Mouse (Mus musculus): Measurements from ENCODE around the gene 4930451I11Rik. TPM values are rescaled to one million over a fixed set of nuclear protein-coding genes. Genes with fewer than 3 reads are reported as not detected.

Gene 4930451I11Rik
- polyA plus RNA-seq, 1 experiment from 2014 or later, result not detected

DNA sequence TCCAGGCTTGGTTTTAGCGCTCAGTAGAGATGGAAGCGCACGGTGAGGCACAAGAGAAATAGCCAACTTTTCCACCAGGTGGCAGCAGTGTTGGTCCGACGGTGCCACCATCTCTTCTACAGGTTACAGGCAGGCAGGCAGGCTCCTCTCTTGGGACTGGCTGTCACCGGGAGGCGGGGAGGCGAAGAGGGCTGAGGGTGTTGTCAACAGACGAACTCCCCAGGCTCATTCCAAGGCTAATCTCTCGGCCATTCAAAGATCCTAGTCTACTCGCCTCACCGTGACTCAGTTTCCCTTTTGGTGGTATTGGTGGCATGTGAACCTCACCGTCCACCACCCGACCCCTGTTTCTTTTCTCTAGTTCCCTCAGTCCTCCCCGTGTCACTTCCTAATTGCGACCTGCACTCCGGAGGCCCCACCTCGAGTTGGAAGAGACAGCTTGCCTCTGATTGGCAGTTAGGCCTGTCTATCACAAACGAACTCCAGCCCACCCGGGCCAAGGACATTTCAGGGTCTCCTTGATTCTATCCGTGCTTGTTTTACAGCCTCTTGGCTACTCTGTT lies 678 bp upstream of the 4930451I11Rik start:
- Histone ChIP-seq H3K27me3 (replicated peaks) (peaks cover 43% of the 10 kb centered on the region), H3K9me3 (replicated peaks) (no peaks in the 10 kb centered on the region), H3K4me1 (peaks cover 6% of the 10 kb centered on the region), H3K27ac (no peak overlapping the region), H3K4me3 (peak overlapping the region; percentile 41), H3K36me3 (no peaks in the 10 kb centered on the region), H3K9ac (0 out of 2 replicates have a peak overlapping the region, but pooled peaks have one; percentile 17), H3K4me2 (peak overlapping the region; percentile 65)
- ATAC-seq, result peak; percentile 76
- 1% methylated on average over 21 of the region's 21 CpGs for WGBS (ENCODE audit: insufficient replicate concordance)

DNA sequence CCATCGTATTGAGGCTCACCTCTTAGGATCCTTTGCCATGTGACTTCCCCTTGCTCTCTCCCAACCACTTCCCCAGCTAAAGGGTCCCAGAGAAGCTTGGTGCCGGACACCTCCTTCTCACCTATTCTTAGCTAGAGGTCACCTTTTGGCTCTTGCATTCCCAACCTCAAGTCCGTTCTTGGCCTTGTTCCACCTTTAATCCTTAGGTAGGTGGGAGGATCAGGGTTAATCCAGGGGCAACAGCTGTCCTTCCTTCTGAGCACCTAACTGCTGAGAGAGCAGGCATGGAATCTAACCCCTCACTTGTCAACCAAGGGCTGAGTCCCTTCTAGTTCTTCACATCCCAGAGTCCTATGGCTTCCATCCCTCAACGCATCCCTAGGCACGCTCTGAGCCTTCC lies 5.5 kb downstream of the 4930451I11Rik start:
- Histone ChIP-seq H3K27ac (no peak overlapping the region), H3K4me3 (no peak overlapping the region)
- WGBS (ENCODE audit: insufficient replicate concordance), result 44% methylated on average over 5 of the region's 5 CpGs

DNA sequence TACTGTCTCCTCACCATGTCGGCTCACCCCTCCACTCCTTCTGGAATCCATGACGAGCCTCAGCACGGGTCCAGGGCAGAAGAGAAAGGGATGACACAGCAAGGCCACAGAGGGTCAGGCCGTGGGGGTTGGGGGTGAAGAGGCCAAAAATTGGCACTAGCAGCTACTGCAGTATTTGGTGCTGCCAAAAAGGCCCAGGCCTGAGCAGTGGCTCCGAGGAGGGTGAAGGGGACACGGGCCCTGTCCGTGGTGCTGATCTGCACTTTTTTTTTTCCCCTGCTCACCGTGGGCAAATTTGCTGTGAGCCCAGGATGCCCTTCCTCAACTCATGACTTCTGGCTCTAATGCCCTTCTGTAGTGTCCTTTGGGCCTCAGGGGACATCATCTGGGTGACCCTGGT lies 6.0 kb downstream of the 4930451I11Rik start:
- 20% methylated on average over 8 of the region's 8 CpGs for WGBS (ENCODE audit: insufficient replicate concordance)
- no peak overlapping the region for H3K4me2 ChIP-seq
- H3K27ac ChIP-seq, result no peak overlapping the region
- no peaks in the 10 kb centered on the region for H3K9me3 ChIP-seq (replicated peaks)
- H3K4me1 ChIP-seq, result peaks cover 7% of the 10 kb centered on the region; the same call in 1 of the 2 replicates
- H3K9ac ChIP-seq, result no peak overlapping the region
- H3K4me3 ChIP-seq, result no peak overlapping the region
- no peak for ATAC-seq
- no peaks in the 10 kb centered on the region for H3K36me3 ChIP-seq
- peaks cover 83% of the 10 kb centered on the region for H3K27me3 ChIP-seq (replicated peaks)

More for the DNA sequence above, 5.5 kb downstream of the 4930451I11Rik start:
- no peak overlapping the region for H3K9ac ChIP-seq
- H3K27me3 ChIP-seq (replicated peaks), result peaks cover 85% of the 10 kb centered on the region
- H3K9me3 ChIP-seq (replicated peaks), result no peaks in the 10 kb centered on the region
- no peaks in the 10 kb centered on the region for H3K36me3 ChIP-seq
- no peak for ATAC-seq
- no peak overlapping the region for H3K4me2 ChIP-seq
- peaks cover 7% of the 10 kb centered on the region; the same call in 1 of the 2 replicates for H3K4me1 ChIP-seq

DNA sequence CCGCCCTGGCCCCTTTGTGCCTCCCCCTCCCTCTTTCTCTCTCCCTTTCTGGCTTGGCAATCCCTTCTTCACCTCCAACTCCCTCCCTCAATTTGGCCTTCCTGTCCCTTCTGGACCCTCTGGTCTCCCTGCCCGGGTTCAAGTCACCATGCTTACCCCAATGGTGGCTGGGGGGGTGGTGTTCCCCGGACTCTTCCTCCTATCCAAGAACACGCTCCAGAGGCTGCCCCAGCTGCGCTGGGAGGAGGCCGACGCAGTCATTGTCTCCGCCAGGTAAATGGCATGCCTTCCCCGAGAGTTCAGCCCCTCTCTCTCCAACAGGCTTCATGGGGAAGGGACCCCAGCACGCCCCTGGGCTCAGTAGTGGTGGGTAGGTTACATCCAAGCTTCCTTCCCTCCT lies 7.5 kb downstream of the 4930451I11Rik start:
- H3K9ac ChIP-seq, result no peak overlapping the region
- no peak overlapping the region for H3K27ac ChIP-seq
- no peak overlapping the region for H3K4me2 ChIP-seq
- WGBS (ENCODE audit: insufficient replicate concordance), result 18% methylated on average over 10 of the region's 10 CpGs
- H3K4me1 ChIP-seq, result peaks cover 7% of the 10 kb centered on the region; the same call in 1 of the 2 replicates
- H3K4me3 ChIP-seq, result no peak overlapping the region
- H3K27me3 ChIP-seq (replicated peaks), result peaks cover 68% of the 10 kb centered on the region
- no peaks in the 10 kb centered on the region for H3K9me3 ChIP-seq (replicated peaks)
- ATAC-seq, result no peak
- H3K36me3 ChIP-seq, result no peaks in the 10 kb centered on the region

DNA sequence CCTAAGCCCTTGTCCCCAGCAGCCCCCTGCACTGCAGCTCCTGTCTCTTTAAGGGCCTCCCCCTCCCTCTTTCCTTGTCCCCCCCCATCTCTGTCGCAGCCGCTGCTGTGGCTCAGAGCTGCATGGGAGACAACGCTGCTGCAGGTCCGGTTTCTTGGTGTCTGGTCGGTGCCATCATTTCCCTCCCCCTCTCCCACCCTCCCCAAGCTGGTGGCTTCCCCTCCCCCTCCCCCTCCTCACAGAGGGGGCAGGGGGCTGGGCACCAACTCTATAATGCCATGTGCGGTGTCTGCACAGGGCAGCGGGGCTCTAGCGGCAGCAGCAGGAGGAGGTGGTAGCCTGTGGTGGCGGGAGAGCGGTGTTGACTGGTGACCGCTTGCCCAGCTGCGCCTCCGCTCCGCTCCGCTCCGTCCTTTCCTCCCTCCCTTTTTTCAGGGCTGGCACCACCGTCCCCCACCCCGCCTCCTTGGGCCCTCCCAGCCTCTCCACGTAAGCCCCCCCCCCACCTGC lies 8.2 kb downstream of the 4930451I11Rik start:
- no peaks in the 10 kb centered on the region for H3K36me3 ChIP-seq
- peaks cover 61% of the 10 kb centered on the region for H3K27me3 ChIP-seq (replicated peaks)
- WGBS (ENCODE audit: insufficient replicate concordance), result 2% methylated on average over 18 of the region's 19 CpGs
- no peak overlapping the region for H3K4me3 ChIP-seq
- peaks cover 7% of the 10 kb centered on the region; the same call in 1 of the 2 replicates for H3K4me1 ChIP-seq
- no peak overlapping the region for H3K9ac ChIP-seq
- peak overlapping the region; percentile 43 for H3K4me2 ChIP-seq
- no peaks in the 10 kb centered on the region for H3K9me3 ChIP-seq (replicated peaks)
- 0 out of 2 replicates have a peak, but pooled peaks have one; percentile 14 for ATAC-seq
- no peak overlapping the region for H3K27ac ChIP-seq

DNA sequence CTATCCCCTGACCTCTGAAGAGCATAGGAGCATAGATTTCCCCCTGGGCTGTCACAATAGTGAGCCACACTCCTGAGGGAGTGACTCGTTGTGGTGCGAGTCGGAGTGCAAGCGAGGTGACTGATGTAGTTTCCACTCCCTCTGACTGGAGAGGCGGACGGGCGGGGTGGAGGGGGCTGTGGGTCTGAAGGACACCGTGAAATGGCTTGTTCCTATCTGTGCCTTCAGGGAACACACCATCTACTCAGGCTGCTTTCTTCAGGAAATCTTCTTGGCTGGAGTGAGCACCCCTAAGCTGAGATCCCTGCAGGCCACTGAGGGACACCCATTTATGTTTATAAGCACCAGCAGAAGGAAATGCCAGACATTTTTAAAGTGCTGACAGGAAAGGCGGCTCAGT lies 8.7 kb downstream of the 4930451I11Rik start:
- Histone ChIP-seq H3K36me3 (no peaks in the 10 kb centered on the region), H3K27ac (no peak overlapping the region), H3K4me3 (no peak overlapping the region), H3K27me3 (replicated peaks) (peaks cover 61% of the 10 kb centered on the region), H3K4me1 (peaks cover 7% of the 10 kb centered on the region; the same call in 1 of the 2 replicates), H3K9me3 (replicated peaks) (no peaks in the 10 kb centered on the region), H3K9ac (no peak overlapping the region), H3K4me2 (no peak overlapping the region)
- no peak for ATAC-seq
- WGBS (ENCODE audit: insufficient replicate concordance), result 23% methylated on average over 9 of the region's 9 CpGs

DNA sequence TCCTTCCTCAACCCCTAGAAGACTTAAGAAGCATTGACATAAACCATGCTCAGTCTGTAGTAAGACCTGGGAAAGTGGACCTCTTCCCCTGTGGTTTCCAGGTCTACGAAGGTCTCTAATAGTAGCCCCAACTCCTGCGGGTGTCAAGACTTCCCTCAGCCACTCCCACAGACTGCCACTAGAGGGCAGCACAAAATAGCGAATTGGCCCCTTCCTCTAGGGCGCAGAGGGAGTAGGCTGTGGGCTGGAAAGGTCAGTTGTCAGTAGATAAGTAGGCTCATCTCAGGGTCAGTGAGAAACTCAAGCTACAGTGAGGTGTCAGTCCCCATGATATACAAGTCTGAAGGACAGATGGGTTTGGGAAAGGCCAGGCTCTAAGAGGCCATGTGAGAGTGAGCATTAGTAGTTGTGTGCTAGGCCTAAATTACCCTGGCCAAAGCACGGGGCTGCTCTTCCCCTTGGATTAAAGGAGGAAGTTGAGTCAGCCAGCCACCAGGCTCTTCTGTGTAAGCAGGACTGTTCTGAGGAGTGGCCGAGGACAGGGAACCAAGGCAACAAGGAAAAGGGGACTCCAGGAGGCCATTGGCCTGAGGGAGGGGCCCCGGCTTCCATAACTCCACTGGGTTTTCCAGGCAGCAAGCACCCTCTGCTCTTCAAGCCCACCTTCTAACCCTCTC lies 9.5 kb downstream of the 4930451I11Rik start:
- Histone ChIP-seq H3K4me2 (no peak overlapping the region), H3K27ac (no peak overlapping the region), H3K36me3 (no peaks in the 10 kb centered on the region), H3K9ac (no peak overlapping the region), H3K4me1 (peaks cover 7% of the 10 kb centered on the region; the same call in 1 of the 2 replicates), H3K27me3 (replicated peaks) (peaks cover 58% of the 10 kb centered on the region), H3K9me3 (replicated peaks) (no peaks in the 10 kb centered on the region), H3K4me3 (no peak overlapping the region)
- 19% methylated on average over 7 of the region's 7 CpGs for WGBS (ENCODE audit: insufficient replicate concordance)
- peak; percentile 35; the same call in 1 of the 2 replicates for ATAC-seq

DNA sequence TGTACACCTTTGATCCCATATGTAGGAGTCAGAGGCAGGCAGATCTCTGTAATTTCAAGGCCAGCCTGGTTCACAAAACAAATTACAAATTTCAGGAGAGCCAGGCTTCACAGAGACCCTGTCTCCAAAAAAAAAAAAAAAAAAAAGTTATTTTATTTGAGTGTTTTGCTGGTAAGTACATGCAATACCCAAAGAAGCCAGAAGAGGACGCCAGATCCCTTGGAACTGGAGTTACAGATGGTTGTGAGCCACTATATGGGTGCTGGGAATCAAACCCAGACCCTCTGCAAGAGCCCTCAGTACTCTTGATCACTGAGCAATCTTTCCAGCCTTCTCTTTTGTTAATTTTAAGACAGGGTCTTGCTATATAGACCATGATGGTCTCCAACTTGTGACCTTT lies 12.6 kb downstream of the 4930451I11Rik start:
- 6% methylated on average over 1 of the region's 1 CpGs for WGBS (ENCODE audit: insufficient replicate concordance)
- H3K9me3 ChIP-seq (replicated peaks), result no peaks in the 10 kb centered on the region
- no peaks in the 10 kb centered on the region for H3K36me3 ChIP-seq
- H3K4me3 ChIP-seq, result no peak overlapping the region
- H3K9ac ChIP-seq, result no peak overlapping the region
- ATAC-seq, result no peak
- H3K27me3 ChIP-seq (replicated peaks), result peaks cover 33% of the 10 kb centered on the region
- H3K4me2 ChIP-seq, result no peak overlapping the region
- H3K27ac ChIP-seq, result no peak overlapping the region
- H3K4me1 ChIP-seq, result peaks cover 7% of the 10 kb centered on the region; the same call in 1 of the 2 replicates

DNA sequence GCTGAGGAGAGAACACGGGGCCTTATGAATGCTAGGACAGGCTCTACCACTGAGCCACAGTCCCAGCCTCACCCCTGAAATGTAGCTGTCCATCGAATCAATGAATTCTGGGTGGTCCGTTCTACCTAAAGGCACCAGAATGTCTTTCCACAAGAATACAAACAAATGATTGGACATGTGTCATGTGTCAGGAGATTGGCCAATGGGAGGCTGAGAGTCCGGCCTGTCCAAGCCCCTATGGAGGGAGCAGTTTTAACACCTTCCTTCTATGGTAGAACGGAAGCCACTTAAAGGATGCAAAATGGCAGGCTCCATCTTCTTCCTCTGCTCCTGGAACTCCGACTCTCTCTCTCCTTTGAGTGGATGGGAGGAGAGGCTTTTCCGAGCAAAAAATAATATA lies 13.8 kb downstream of the 4930451I11Rik start:
- ATAC-seq, result no peak
- Histone ChIP-seq H3K4me1 (no peaks in the 10 kb centered on the region), H3K4me2 (no peak overlapping the region), H3K27ac (no peak overlapping the region), H3K9me3 (replicated peaks) (no peaks in the 10 kb centered on the region), H3K27me3 (replicated peaks) (peaks cover 27% of the 10 kb centered on the region), H3K4me3 (no peak overlapping the region), H3K9ac (no peak overlapping the region), H3K36me3 (no peaks in the 10 kb centered on the region)
- 69% methylated on average over 7 of the region's 7 CpGs for WGBS (ENCODE audit: insufficient replicate concordance)

DNA sequence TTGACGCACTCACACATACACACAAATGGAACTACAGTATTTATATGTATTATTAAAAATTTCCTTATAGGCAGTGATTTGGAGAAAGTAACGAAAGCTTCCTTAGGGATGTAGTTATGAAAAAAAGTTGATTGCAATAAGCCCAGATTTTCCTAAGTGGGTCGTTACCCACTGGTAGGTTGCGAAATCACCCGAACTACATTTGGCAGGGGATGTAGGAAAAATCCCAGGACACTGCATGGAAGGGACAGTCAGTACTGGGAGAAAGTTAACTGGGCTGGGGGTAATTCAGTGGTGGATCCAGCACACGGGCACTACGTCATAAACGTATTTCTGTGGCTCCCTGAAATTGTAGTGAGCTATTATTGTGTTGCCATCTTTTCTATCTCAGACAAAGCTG lies 14.9 kb downstream of the 4930451I11Rik start:
- Histone ChIP-seq H3K36me3 (no peaks in the 10 kb centered on the region), H3K9ac (no peak overlapping the region), H3K27me3 (replicated peaks) (peaks cover 19% of the 10 kb centered on the region; the same call in 1 of the 2 replicates), H3K4me3 (no peak overlapping the region), H3K4me2 (no peak overlapping the region), H3K9me3 (replicated peaks) (no peaks in the 10 kb centered on the region), H3K27ac (no peak overlapping the region), H3K4me1 (no peaks in the 10 kb centered on the region)
- no peak for ATAC-seq
- 73% methylated on average over 8 of the region's 8 CpGs for WGBS (ENCODE audit: insufficient replicate concordance)

DNA sequence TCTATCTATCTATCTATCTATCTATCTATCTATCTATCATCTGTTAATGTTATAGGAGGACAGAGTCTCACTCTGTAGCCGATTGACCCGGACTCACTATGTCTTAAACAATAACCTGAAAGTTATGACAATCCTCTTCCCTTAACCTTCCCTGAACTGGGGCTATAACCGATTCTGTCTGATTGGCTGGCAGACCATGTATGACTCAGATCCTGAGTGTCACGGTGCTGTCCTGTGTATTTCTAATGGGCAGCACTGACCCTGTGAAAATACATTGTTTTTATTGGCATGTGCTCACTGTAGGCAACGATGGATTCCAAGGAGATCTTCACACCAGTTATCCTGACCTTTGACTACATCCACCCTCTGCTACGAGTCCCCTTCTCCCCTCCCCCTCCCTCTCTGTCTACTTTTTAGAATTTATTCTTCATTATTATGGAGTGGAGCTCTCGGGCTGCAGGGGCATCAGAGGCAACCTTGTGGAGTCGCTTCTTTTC lies 15.7 kb downstream of the 4930451I11Rik start:
- Histone ChIP-seq H3K27me3 (replicated peaks) (peaks cover 17% of the 10 kb centered on the region; the same call in 1 of the 2 replicates), H3K4me1 (no peaks in the 10 kb centered on the region), H3K9me3 (replicated peaks) (no peaks in the 10 kb centered on the region), H3K4me3 (no peak overlapping the region), H3K36me3 (no peaks in the 10 kb centered on the region), H3K27ac (no peak overlapping the region), H3K4me2 (no peak overlapping the region), H3K9ac (no peak overlapping the region)
- no peak for ATAC-seq
- 56% methylated on average over 8 of the region's 8 CpGs for WGBS (ENCODE audit: insufficient replicate concordance)
